Mouse (Mus musculus) ZHBTc4 (cell line): ENCODE results near the gene Pdgfa.
A peak's percentile ranks its signal among the peaks of the same experiment; 100 is the strongest.

Source experiments
- DNase-seq: peaks from one replicate; pipeline ENCODE4 v3.0.0-alpha.2; 2011; ENCODE audit warnings: low read depth, low spot score

Gene Pdgfa

GRCm38 (mm10) chr5:138997171-138997788 lies at the start of gene Pdgfa:
TSS of gene Pdgfa (minus strand) at chr5:138997370.
- DNase-seq, result peak; percentile 90

GRCm38 (mm10) chr5:139046636-139047035 lies 49.5 kb upstream of the Pdgfa start:
- DNase-seq, result no peak

- DNase-seq, result peak; percentile 38
Observed at GRCm38 (mm10) chr5:139043546-139043945, 46.4 kb upstream of the Pdgfa start.

GRCm38 (mm10) chr5:139042299-139042698 lies 45.1 kb upstream of the Pdgfa start:
- DNase-seq, result no peak

- peak; percentile 51 for DNase-seq
Observed at GRCm38 (mm10) chr5:139035171-139035570, 38.0 kb upstream of the Pdgfa start.

GRCm38 (mm10) chr5:139034746-139035145 lies 37.6 kb upstream of the Pdgfa start:
- DNase-seq, result no peak

- DNase-seq, result peak; percentile 87
Observed at GRCm38 (mm10) chr5:139033406-139034317, 36.5 kb upstream of the Pdgfa start.

- peak; percentile 15 for DNase-seq
Observed at GRCm38 (mm10) chr5:139027603-139028002, 30.4 kb upstream of the Pdgfa start.

GRCm38 (mm10) chr5:139024351-139025105 lies 27.4 kb upstream of the Pdgfa start:
- DNase-seq, result peak; percentile 44

GRCm38 (mm10) chr5:139020595-139020994 lies 23.4 kb upstream of the Pdgfa start:
- no peak for DNase-seq

- no peak for DNase-seq
Observed at GRCm38 (mm10) chr5:139017371-139018124, 20.4 kb upstream of the Pdgfa start.

- no peak for DNase-seq
Observed at GRCm38 (mm10) chr5:139015097-139015496, 17.9 kb upstream of the Pdgfa start.

GRCm38 (mm10) chr5:139010649-139011048 lies 13.5 kb upstream of the Pdgfa start:
- DNase-seq, result no peak

- DNase-seq, result no peak
Observed at GRCm38 (mm10) chr5:139007141-139007775, 10.1 kb upstream of the Pdgfa start.

GRCm38 (mm10) chr5:139004588-139004987 lies 7.4 kb upstream of the Pdgfa start:
- DNase-seq, result no peak

- DNase-seq, result peak; percentile 66
Observed at GRCm38 (mm10) chr5:138999716-139000115, 2.5 kb upstream of the Pdgfa start.

GRCm38 (mm10) chr5:138997936-138998580 lies 888 bp upstream of the Pdgfa start:
- DNase-seq, result peak; percentile 73

- peak; percentile 97 for DNase-seq
Observed at GRCm38 (mm10) chr5:138996322-138997073, 672 bp downstream of the Pdgfa start.

- peak; percentile 90 for DNase-seq
Observed at GRCm38 (mm10) chr5:138995721-138996311, 1.4 kb downstream of the Pdgfa start.
